Mouse (Mus musculus) spleen, adult 2 months (tissue): ENCODE measurements around the gene Ldlrap1. TPM values are rescaled to one million over a fixed set of nuclear protein-coding genes. Genes with fewer than 3 reads are reported as not detected.

Source experiments
- DNase-seq, 2 experiments: peaks; one replicate each; pipeline versions ENCODE4 v3.0.0 to v3.0.0-alpha.2; 2012 to 2021; ENCODE audit warnings: low spot score in 2 of 2, low read depth in 1 of 2
- H3K27ac ChIP-seq: fragments of 200-500 bp; 2 replicates; pipeline ENCODE4 v1.5.1; 2012; ENCODE audit warnings: low read length, inconsistent platforms; ENCODE audit not compliant: insufficient read depth
- H3K27me3 ChIP-seq: fragments of 200-500 bp; 2 replicates; pipeline ENCODE4 v1.6.1; 2012; ENCODE audit warnings: mild to moderate bottlenecking, moderate library complexity, low read length, inconsistent platforms; ENCODE audit not compliant: control insufficient read depth, insufficient read depth
- H3K36me3 ChIP-seq: fragments of 200-500 bp; 2 replicates; pipeline ENCODE4 v1.6.1; 2012; ENCODE audit warnings: mild to moderate bottlenecking, low read length, inconsistent platforms; ENCODE audit not compliant: control insufficient read depth, insufficient read depth
- H3K4me1 ChIP-seq: fragments of 200-500 bp; 2 replicates; pipeline ENCODE4 v1.6.1; 2011; ENCODE audit warnings: inconsistent platforms; ENCODE audit not compliant: control insufficient read depth, insufficient read depth, insufficient read length
- H3K4me3 ChIP-seq: fragments of 200-500 bp; 2 replicates; pipeline ENCODE4 v1.5.1; 2011; ENCODE audit warnings: mild to moderate bottlenecking, inconsistent platforms; ENCODE audit not compliant: insufficient read depth, insufficient read length; ENCODE audit errors: extremely low read depth
- CTCF ChIP-seq: fragments of 200-500 bp; IDR thresholded peaks from 2 replicates; pipeline ENCODE4 v1.5.1; 2011; ENCODE audit warnings: mild to moderate bottlenecking, inconsistent platforms; ENCODE audit not compliant: insufficient read depth, insufficient read length, insufficient replicate concordance; ENCODE audit errors: extremely low read depth
- POLR2A ChIP-seq: fragments of 200-500 bp; IDR thresholded peaks from 2 replicates; pipeline ENCODE4 v1.6.1; 2011; ENCODE audit warnings: low read depth, low read length, inconsistent platforms
- WGBS: fragments of 180-500 bp; shearing (Covaris S2); methylation state at CpG from one replicate; pipeline ENCODE4 v1.1.7; 2018; 5-methylcytosine and 5-hydroxymethylcytosine counted together
- polyA plus RNA-seq: library from polyadenylated mRNA; depleted of rRNA; stranded (reverse); fragments of >200 nt; gene quantifications from 2 replicates; pipeline ENCODE4 v1.2.3, GENCODE M21; 2012

Ldlrap1 gene
- polyA plus RNA-seq, 1 experiment: 29.8 TPM

GRCm38 (mm10) chr4:134793213-134793956 lies 25.6 kb upstream of the Ldlrap1 start:
- peaks cover 7% of the 10 kb centered on the region; the same call in 1 of the 2 replicates for H3K4me1 ChIP-seq
- no peak overlapping the region for H3K4me3 ChIP-seq
- TF ChIP-seq POLR2A (no peak), CTCF (peak; percentile 18; the same call in 1 of the 2 replicates)
- 36% methylated on average over 10 of the region's 10 CpGs for WGBS
- DNase-seq: peak; percentile 41 to 46
- no peak overlapping the region for H3K27ac ChIP-seq
- H3K27me3 ChIP-seq: no peaks in the 10 kb centered on the region
- H3K36me3 ChIP-seq: no peaks in the 10 kb centered on the region

GRCm38 (mm10) chr4:134791731-134792130 lies 23.9 kb upstream of the Ldlrap1 start:
- Histone ChIP-seq H3K27ac (no peak overlapping the region), H3K27me3 (no peaks in the 10 kb centered on the region), H3K4me1 (peaks cover 7% of the 10 kb centered on the region; the same call in 1 of the 2 replicates), H3K4me3 (no peak overlapping the region), H3K36me3 (no peaks in the 10 kb centered on the region)
- TF ChIP-seq POLR2A (no peak), CTCF (no peak)
- no peak for DNase-seq
- WGBS: 84% methylated on average over 6 of the region's 6 CpGs

- whole genome bisulfite sequencing: 8% methylated on average over 10 of the region's 10 CpGs
Measured at GRCm38 (mm10) chr4:134786946-134787345, 19.1 kb upstream of the Ldlrap1 start.

GRCm38 (mm10) chr4:134784701-134785100 lies 16.9 kb upstream of the Ldlrap1 start:
- Histone ChIP-seq H3K4me3 (no peak overlapping the region), H3K27ac (no peak overlapping the region), H3K36me3 (no peaks in the 10 kb centered on the region), H3K4me1 (peaks cover 4% of the 10 kb centered on the region; the same call in 1 of the 2 replicates), H3K27me3 (no peaks in the 10 kb centered on the region)
- TF ChIP-seq CTCF (no peak), POLR2A (no peak)
- 74% methylated on average over 5 of the region's 5 CpGs for WGBS
- no peak for DNase-seq

More at GRCm38 (mm10) chr4:134786946-134787345, 19.1 kb upstream of the Ldlrap1 start:
- H3K4me1 ChIP-seq: peaks cover 4% of the 10 kb centered on the region; the same call in 1 of the 2 replicates
- DNase-seq: peak; percentile 66 to 79
- no peak overlapping the region for H3K4me3 ChIP-seq
- no peak for TF ChIP-seq POLR2A
- TF ChIP-seq CTCF: no peak
- no peaks in the 10 kb centered on the region for H3K27me3 ChIP-seq
- H3K27ac ChIP-seq: no peak overlapping the region
- no peaks in the 10 kb centered on the region for H3K36me3 ChIP-seq

- TF ChIP-seq CTCF: no peak
- no peak for TF ChIP-seq POLR2A
- no peak overlapping the region for H3K4me3 ChIP-seq
- H3K36me3 ChIP-seq: no peaks in the 10 kb centered on the region
- 54% methylated on average over 14 of the region's 14 CpGs for WGBS
- no peak overlapping the region for H3K27ac ChIP-seq
- no peak for DNase-seq
- no peaks in the 10 kb centered on the region for H3K4me1 ChIP-seq
- no peaks in the 10 kb centered on the region for H3K27me3 ChIP-seq
Measured at GRCm38 (mm10) chr4:134779136-134779934, 11.5 kb upstream of the Ldlrap1 start.

- H3K4me3 ChIP-seq: no peak overlapping the region
- WGBS: 70% methylated on average over 7 of the region's 7 CpGs
- no peaks in the 10 kb centered on the region for H3K36me3 ChIP-seq
- TF ChIP-seq CTCF: no peak
- no peak for TF ChIP-seq POLR2A
- peaks cover 16% of the 10 kb centered on the region; the same call in 1 of the 2 replicates for H3K4me1 ChIP-seq
- H3K27ac ChIP-seq: no peak overlapping the region
- H3K27me3 ChIP-seq: no peaks in the 10 kb centered on the region
- DNase-seq: no peak
Measured at GRCm38 (mm10) chr4:134776246-134776645, 8.4 kb upstream of the Ldlrap1 start.
